Mouse (Mus musculus) central nervous system, embryonic 11.5 days (tissue): ENCODE data around the gene Vmn1r72. TPM values are rescaled to one million over a fixed set of nuclear protein-coding genes. Genes with fewer than 3 reads are reported as not detected.

ENCODE experiments used
- polyA plus RNA-seq: library from polyadenylated mRNA; depleted of rRNA; stranded (reverse); fragments of >200 nt; gene quantifications from 2 replicates; pipeline ENCODE4 v1.2.3, GENCODE M21; 2012; rRNA removed

Vmn1r72 gene
- polyA plus RNA-seq = not detected in 2 replicates

GRCm38 (mm10) chr7:11680047-11680446 is at the start of gene Vmn1r72:
Gene Vmn1r72, minus strand, starts transcription at chr7:11680147.

Other genes starting within 250 kb of the Vmn1r72 start
- gene Zscan4-ps2, start 165.8 kb downstream of the Vmn1r72 start, polyA plus RNA-seq = not detected in 2 replicates
- not detected in 2 replicates for gene Zscan4-ps3, start 70.8 kb downstream of the Vmn1r72 start, polyA plus RNA-seq
- gene Vmn1r73, start 50.1 kb upstream of the Vmn1r72 start, polyA plus RNA-seq = not detected in 2 replicates
- not detected in 2 replicates for gene Vmn1r74, start 153.8 kb upstream of the Vmn1r72 start, polyA plus RNA-seq
- gene Vmn1r75, start 194.5 kb upstream of the Vmn1r72 start, polyA plus RNA-seq = not detected in 2 replicates